Mouse (Mus musculus) hindbrain, embryonic 14.5 days (tissue): ENCODE data around the gene Tuba1c. TPM values are rescaled to one million over a fixed set of nuclear protein-coding genes. Genes with fewer than 3 reads are reported as not detected.

Experiments
- ATAC-seq: fragments of 200-750 bp; cut with Nextera tagmentation; 2 replicates; pipeline ENCODE4 v1.8.0; 2017; ENCODE audit warnings: moderate number of reproducible peaks, mild to moderate bottlenecking, moderate TSS enrichment, moderate library complexity; ENCODE audit not compliant: low FRiP score
- DNase-seq: peaks from one replicate; pipeline ENCODE4 v3.0.0-alpha.2; 2015; ENCODE audit warnings: low spot score
- H3K27ac ChIP-seq: fragments of 300-500 bp; sonication (generic); 2 replicates; pipeline ENCODE4 v1.5.1; 2014; ENCODE audit warnings: mild to moderate bottlenecking, moderate library complexity
- H3K27me3 ChIP-seq: fragments of 300-500 bp; sonication (generic); 2 replicates; pipeline ENCODE4 v1.6.1; 2014; ENCODE audit warnings: mild to moderate bottlenecking, low read length, mixed read lengths; ENCODE audit not compliant: control insufficient read depth, insufficient read depth
- H3K36me3 ChIP-seq: fragments of 300-500 bp; sonication (generic); replicated peaks from 2 replicates; pipeline ENCODE4 v1.6.1; 2014; ENCODE audit not compliant: control insufficient read depth, insufficient read depth
- H3K4me1 ChIP-seq: fragments of 300-500 bp; sonication (generic); replicated peaks from 2 replicates; pipeline ENCODE4 v1.6.1; 2014; ENCODE audit warnings: antibody characterized with exemption, low read length, mixed read lengths; ENCODE audit not compliant: control insufficient read depth, insufficient read depth
- H3K4me2 ChIP-seq: fragments of 300-500 bp; sonication (generic); replicated peaks from 2 replicates; pipeline ENCODE4 v1.6.1; 2014; ENCODE audit warnings: mild to moderate bottlenecking, moderate library complexity
- H3K4me3 ChIP-seq: fragments of 300-500 bp; sonication (generic); replicated peaks from 2 replicates; pipeline ENCODE4 v1.5.1; 2014; ENCODE audit warnings: mild to moderate bottlenecking, low read length
- H3K9ac ChIP-seq: fragments of 300-500 bp; sonication (generic); 2 replicates; pipeline ENCODE4 v1.6.1; 2014
- H3K9me3 ChIP-seq: fragments of 300-500 bp; sonication (generic); 2 replicates; pipeline ENCODE4 v1.6.1; 2016; ENCODE audit warnings: low read length; ENCODE audit not compliant: control insufficient read depth
- WGBS: fragments of 180-500 bp; shearing (Covaris S2); extraction: QIAGEN DNeasy Blood & Tissue Kit; methylation state at CpG from one replicate; pipeline ENCODE4 v1.1.7; 2014; 5-methylcytosine and 5-hydroxymethylcytosine counted together
- polyA plus RNA-seq: library from polyadenylated mRNA; unstranded; fragments of >200 nt; fragmentation: Nextera tagmentation; extraction: Ambion mirVana; gene quantifications from 2 replicates; pipeline ENCODE4 v1.2.1, GENCODE M21; 2014

Gene Tuba1c
- 21.7 and 24.2 TPM in 2 replicates for polyA plus RNA-seq

- Histone ChIP-seq H3K4me1 (peaks cover 9% of the 10 kb centered on the region; the same call in 1 of the 2 replicates), H3K4me3 (peak within 1 kb of the TSS; percentile 30), H3K27me3 (peaks cover 25% of the 10 kb centered on the region), H3K36me3 (no peaks in the 10 kb centered on the region), H3K9me3 (no peaks in the 10 kb centered on the region), H3K9ac (0 out of 2 replicates have a peak within 1 kb of the TSS, but pooled peaks have one; percentile 29), H3K4me2 (peak within 1 kb of the TSS; percentile 48), H3K27ac (no peak within 1 kb of the TSS)
- peak; percentile 46; the same call in 1 of the 2 replicates for ATAC-seq
- under 1% methylated on average over 52 of the region's 52 CpGs for WGBS
- peak; percentile 40 for DNase-seq
These were observed at the start of gene Tuba1c for GRCm38 (mm10) chr15:99029619-99030584. Tuba1c (plus strand) TSS chr15:99029891.

DNA sequence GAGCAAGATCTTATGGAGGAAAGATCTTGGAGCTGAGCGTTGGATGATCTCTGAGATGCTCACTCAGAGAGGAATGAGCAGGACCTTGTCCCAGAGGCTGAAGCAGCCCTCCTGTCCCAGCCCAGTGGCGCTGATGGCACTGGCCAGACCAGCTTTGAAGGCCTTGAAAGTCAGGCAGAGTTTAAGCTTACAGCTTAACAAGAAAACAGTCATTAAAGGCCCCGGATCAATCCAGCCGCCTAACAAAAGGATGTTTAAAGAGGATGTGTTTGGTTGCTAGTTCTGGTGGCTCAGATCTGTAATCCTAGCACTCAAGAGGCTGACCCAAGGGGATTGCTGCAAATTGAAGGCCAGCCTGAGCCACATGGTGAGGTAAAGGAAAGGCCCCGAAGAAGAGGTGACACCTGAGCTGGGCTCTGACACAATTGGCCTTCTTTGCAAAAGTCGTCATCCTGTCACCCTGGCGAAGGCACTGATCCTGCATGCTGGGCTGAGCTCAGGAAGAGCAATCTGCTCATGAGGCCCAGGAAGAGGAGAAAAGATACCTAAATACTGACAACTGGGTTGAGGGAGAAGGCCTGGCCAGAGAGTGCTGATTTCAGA lies 49.6 kb upstream of the Tuba1c start:
- no peak overlapping the region for H3K4me2 ChIP-seq
- 45% methylated on average over 7 of the region's 7 CpGs for WGBS
- H3K9me3 ChIP-seq: no peaks in the 10 kb centered on the region
- DNase-seq (no peak), ATAC-seq (no peak)
- H3K27ac ChIP-seq: peak overlapping the region; percentile 92
- H3K27me3 ChIP-seq: no peaks in the 10 kb centered on the region
- H3K36me3 ChIP-seq: no peaks in the 10 kb centered on the region
- no peak overlapping the region for H3K4me3 ChIP-seq
- H3K9ac ChIP-seq: 0 out of 2 replicates have a peak overlapping the region, but pooled peaks have one; percentile 20
- H3K4me1 ChIP-seq: peaks cover 44% of the 10 kb centered on the region

- Histone ChIP-seq H3K9me3 (no peaks in the 10 kb centered on the region), H3K27ac (peak overlapping the region; percentile 94), H3K4me1 (peaks cover 46% of the 10 kb centered on the region), H3K27me3 (no peaks in the 10 kb centered on the region), H3K36me3 (no peaks in the 10 kb centered on the region), H3K4me3 (no peak overlapping the region), H3K9ac (no peak overlapping the region), H3K4me2 (no peak overlapping the region)
- ATAC-seq (no peak), DNase-seq (no peak)
- WGBS: 56% methylated on average over 6 of the region's 6 CpGs
These were observed 47.6 kb upstream of the Tuba1c start for GRCm38 (mm10) chr15:98982100-98982499.

- peak overlapping the region; percentile 91 for H3K4me2 ChIP-seq
- peak; percentile 72 for ATAC-seq
- peaks cover 46% of the 10 kb centered on the region for H3K4me1 ChIP-seq
- H3K27ac ChIP-seq: peak overlapping the region; percentile 94
- H3K9ac ChIP-seq: peak overlapping the region; percentile 67
- peak overlapping the region; percentile 38 for H3K4me3 ChIP-seq
- peak; percentile 79 for DNase-seq
- H3K9me3 ChIP-seq: no peaks in the 10 kb centered on the region
- H3K36me3 ChIP-seq: no peaks in the 10 kb centered on the region
- no peaks in the 10 kb centered on the region for H3K27me3 ChIP-seq
- 10% methylated on average over 16 of the region's 16 CpGs for WGBS
These were observed 46.1 kb upstream of the Tuba1c start for GRCm38 (mm10) chr15:98983431-98984081.

DNA sequence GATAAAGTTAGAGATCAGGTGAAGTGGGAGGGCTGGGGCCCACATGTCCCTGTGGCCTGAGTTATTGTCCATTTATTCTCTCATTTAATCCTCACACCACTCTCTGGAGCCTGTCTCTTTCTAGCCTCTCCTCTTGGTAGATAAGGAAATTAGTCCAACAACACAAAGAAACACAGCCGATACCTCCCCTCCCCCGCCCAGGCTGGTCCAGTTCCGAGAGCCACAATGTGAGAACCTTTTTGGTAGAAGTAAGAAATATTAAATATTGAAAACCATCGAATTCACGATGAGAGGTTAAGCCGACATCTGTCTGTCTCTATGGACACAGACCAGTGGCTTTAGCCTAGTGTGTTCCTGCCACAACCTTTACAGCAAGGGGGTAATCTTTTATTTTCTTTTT lies 45.0 kb upstream of the Tuba1c start:
- WGBS: 13% methylated on average over 6 of the region's 6 CpGs
- Histone ChIP-seq H3K4me3 (peak overlapping the region; percentile 38), H3K36me3 (no peaks in the 10 kb centered on the region), H3K27me3 (no peaks in the 10 kb centered on the region), H3K4me2 (peak overlapping the region; percentile 91), H3K9ac (peak overlapping the region; percentile 67), H3K27ac (peak overlapping the region; percentile 94), H3K9me3 (no peaks in the 10 kb centered on the region), H3K4me1 (peaks cover 52% of the 10 kb centered on the region)
- DNase-seq (peak; percentile 65), ATAC-seq (no peak)

DNA sequence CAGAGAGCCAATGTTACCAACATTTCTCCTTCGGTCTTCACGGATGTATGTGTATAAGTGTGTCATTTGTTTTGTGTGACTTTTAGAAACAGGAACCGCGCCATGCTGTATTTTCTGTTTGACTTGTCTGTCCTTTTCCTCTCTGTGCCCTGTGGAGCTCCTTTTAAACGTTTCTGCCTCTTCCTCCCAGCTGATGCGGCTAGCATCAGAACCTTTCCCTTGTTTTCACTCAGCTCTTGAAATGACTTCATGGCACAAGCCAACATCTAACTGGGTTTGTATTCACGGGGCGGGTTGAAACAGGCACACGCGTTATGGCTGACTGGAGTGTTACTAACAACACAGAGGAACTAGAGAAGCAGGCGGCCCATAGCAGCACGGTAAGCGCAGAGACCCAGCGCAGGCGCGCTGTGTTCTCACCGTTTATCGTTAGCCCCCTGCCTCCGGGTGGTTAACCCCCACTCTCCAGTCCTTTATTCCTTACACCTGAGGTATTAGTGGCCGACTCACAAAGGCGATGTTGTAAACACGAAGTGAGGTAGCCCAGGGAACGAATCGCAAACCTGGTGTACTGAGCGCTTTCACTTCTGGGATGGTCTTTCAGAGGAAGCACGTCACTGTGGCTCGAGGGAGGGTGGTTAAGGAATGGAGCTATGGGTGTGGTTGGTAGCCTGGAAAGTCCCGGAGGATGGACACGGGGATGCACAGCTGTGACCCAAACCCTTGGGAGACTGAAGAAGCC lies 44.3 kb upstream of the Tuba1c start:
- H3K9me3 ChIP-seq: no peaks in the 10 kb centered on the region
- no peaks in the 10 kb centered on the region for H3K36me3 ChIP-seq
- H3K27me3 ChIP-seq: no peaks in the 10 kb centered on the region
- ATAC-seq (peak; percentile 79), DNase-seq (peak; percentile 82)
- peaks cover 52% of the 10 kb centered on the region for H3K4me1 ChIP-seq
- peak overlapping the region; percentile 94 for H3K27ac ChIP-seq
- peak overlapping the region; percentile 67 for H3K9ac ChIP-seq
- WGBS: under 1% methylated on average over 29 of the region's 29 CpGs
- H3K4me2 ChIP-seq: peak overlapping the region; percentile 91
- peak overlapping the region; percentile 38 for H3K4me3 ChIP-seq

- ATAC-seq (no peak), DNase-seq (peak; percentile 59)
- Histone ChIP-seq H3K9me3 (no peaks in the 10 kb centered on the region), H3K27me3 (no peaks in the 10 kb centered on the region), H3K4me2 (peak overlapping the region; percentile 91), H3K4me3 (peak overlapping the region; percentile 38), H3K9ac (peak overlapping the region; percentile 67), H3K36me3 (no peaks in the 10 kb centered on the region), H3K4me1 (peaks cover 59% of the 10 kb centered on the region), H3K27ac (peak overlapping the region; percentile 94)
- 11% methylated on average over 12 of the region's 12 CpGs for WGBS
These were observed 43.5 kb upstream of the Tuba1c start for GRCm38 (mm10) chr15:98985982-98986715.

GRCm38 (mm10) chr15:98987077-98987630 lies 42.5 kb upstream of the Tuba1c start:
- H3K9ac ChIP-seq: peak overlapping the region; percentile 67
- WGBS: 8% methylated on average over 7 of the region's 7 CpGs
- H3K27ac ChIP-seq: peak overlapping the region; percentile 94
- peak overlapping the region; percentile 38 for H3K4me3 ChIP-seq
- H3K27me3 ChIP-seq: no peaks in the 10 kb centered on the region
- peak; percentile 58 for DNase-seq
- ATAC-seq: no peak
- H3K4me2 ChIP-seq: peak overlapping the region; percentile 91
- peaks cover 64% of the 10 kb centered on the region for H3K4me1 ChIP-seq
- no peaks in the 10 kb centered on the region for H3K9me3 ChIP-seq
- H3K36me3 ChIP-seq: no peaks in the 10 kb centered on the region
